Mouse (Mus musculus) neural tube, embryonic 14.5 days (tissue): ENCODE measurements around the gene Ms4a4d. TPM values are rescaled to one million over a fixed set of nuclear protein-coding genes. Genes with fewer than 3 reads are reported as not detected.
A peak's percentile ranks its signal among the peaks of the same experiment; 100 is the strongest.
"Not testable (repeated sequence)": the region's sequence is repeated elsewhere in the genome, so short reads cannot be mapped to it uniquely, and the experiment has no call there.

Experiments
- ATAC-seq: fragments of 200-750 bp; cut with Nextera tagmentation; 2 replicates; pipeline ENCODE4 v1.8.0; 2017; ENCODE audit warnings: low read depth, mild to moderate bottlenecking, moderate TSS enrichment, moderate library complexity
- H3K27ac ChIP-seq: fragments of 300-500 bp; sonication (generic); 2 replicates; pipeline ENCODE4 v1.5.1; 2014; ENCODE audit warnings: low read depth, mild to moderate bottlenecking, control low read depth, low read length, moderate library complexity, mixed read lengths
- H3K27me3 ChIP-seq: fragments of 300-500 bp; sonication (generic); 2 replicates; pipeline ENCODE4 v1.6.1; 2014; ENCODE audit warnings: low read length; ENCODE audit not compliant: control insufficient read depth, insufficient read depth
- H3K36me3 ChIP-seq: fragments of 300-500 bp; sonication (generic); 2 replicates; pipeline ENCODE4 v1.6.1; 2014; ENCODE audit warnings: low read length, mixed read lengths; ENCODE audit not compliant: control insufficient read depth, insufficient read depth
- H3K4me1 ChIP-seq: fragments of 300-500 bp; sonication (generic); 2 replicates; pipeline ENCODE4 v1.6.1; 2014; ENCODE audit warnings: low read length; ENCODE audit not compliant: control insufficient read depth, insufficient read depth
- H3K4me2 ChIP-seq: fragments of 300-500 bp; sonication (generic); 2 replicates; pipeline ENCODE4 v1.6.1; 2014; ENCODE audit warnings: mild to moderate bottlenecking, low read depth, low read length, control low read depth
- H3K4me3 ChIP-seq: fragments of 300-500 bp; sonication (generic); 2 replicates; pipeline ENCODE4 v1.5.1; 2014; ENCODE audit warnings: low read depth, low read length, control low read depth, mixed read lengths
- H3K9ac ChIP-seq: fragments of 300-500 bp; sonication (generic); replicated peaks from 2 replicates; pipeline ENCODE4 v1.6.1; 2014; ENCODE audit warnings: low read depth, mild to moderate bottlenecking, control low read depth, low read length, mixed read lengths
- H3K9me3 ChIP-seq: fragments of 300-500 bp; sonication (generic); 2 replicates; pipeline ENCODE4 v1.6.1; 2016; ENCODE audit warnings: low read length; ENCODE audit not compliant: control insufficient read depth
- WGBS: fragments of 180-500 bp; shearing (Covaris S2); extraction: QIAGEN DNeasy Blood & Tissue Kit; methylation state at CpG from one replicate; pipeline ENCODE4 v1.1.7; 2014; 5-methylcytosine and 5-hydroxymethylcytosine counted together
- polyA plus RNA-seq: library from polyadenylated mRNA; unstranded; fragments of >200 nt; fragmentation: Nextera tagmentation; extraction: Ambion mirVana; gene quantifications from 2 replicates; pipeline ENCODE4 v1.2.1, GENCODE M21; 2014

Gene Ms4a4d
- polyA plus RNA-seq, 1 experiment from 2014 or later, result 0.17 TPM

DNA sequence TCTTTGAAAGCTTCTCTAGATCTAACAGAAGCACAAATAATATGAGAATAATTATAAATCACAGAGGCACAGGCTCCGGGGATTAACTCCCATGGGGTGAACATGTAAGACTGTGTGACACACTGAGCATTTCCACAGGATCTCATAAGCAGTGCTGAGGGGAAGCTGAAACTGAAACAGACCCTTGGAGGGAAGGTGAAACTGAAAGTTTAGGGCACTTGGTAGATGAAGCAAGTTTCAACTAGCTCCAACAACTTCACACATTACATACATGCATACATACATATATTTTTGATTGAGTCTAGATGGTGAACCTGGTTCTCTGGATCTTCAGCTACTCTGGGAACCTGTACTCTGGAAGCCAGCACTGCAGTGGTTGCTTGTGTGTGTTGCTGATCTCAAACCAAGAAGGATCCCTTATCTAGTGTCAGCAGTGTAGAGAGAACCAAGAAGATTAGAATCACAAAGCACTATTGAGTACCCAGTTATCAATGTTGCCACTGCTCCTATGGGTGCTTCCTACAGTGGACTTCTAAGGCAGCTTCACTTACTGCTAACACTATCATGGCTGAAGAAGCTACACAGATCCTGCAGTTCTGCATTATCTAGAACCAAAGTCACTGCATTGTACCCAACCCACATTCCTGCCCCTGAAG is 3.7 kb downstream of the Ms4a4d start:
- not testable (repeated sequence) for H3K4me3 ChIP-seq, H3K27me3 ChIP-seq, H3K27ac ChIP-seq, H3K9me3 ChIP-seq, H3K4me2 ChIP-seq, H3K36me3 ChIP-seq, H3K9ac ChIP-seq, ATAC-seq, H3K4me1 ChIP-seq
- 80% methylated on average over 1 of the region's 1 CpGs for WGBS

- not testable (repeated sequence) for H3K9ac ChIP-seq, H3K9me3 ChIP-seq, H3K27ac ChIP-seq, H3K4me2 ChIP-seq, H3K27me3 ChIP-seq, H3K36me3 ChIP-seq, ATAC-seq, H3K4me3 ChIP-seq, H3K4me1 ChIP-seq
- WGBS, result 92% methylated on average over 2 of the region's 2 CpGs
Measured at GRCm38 (mm10) chr19:11544383-11544782, 7.8 kb downstream of the Ms4a4d start.

DNA sequence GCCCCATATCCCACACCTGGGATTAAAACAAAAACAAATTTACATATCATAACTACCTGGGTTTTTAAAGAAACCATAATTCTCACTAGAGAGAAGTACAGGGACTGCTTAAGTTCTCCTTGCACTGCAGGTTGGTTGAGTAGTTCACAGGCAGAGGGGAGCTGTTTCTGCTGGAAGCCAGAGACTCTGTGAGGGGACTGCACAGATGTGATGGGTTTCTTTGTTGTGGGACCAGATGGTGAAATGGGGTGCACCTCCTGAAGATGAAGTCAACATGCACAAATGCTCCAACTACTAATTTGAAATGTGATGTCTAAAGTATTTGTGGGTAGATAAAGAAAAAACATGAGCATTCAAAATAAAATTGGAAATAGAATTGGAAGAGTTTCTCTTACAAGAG is 11.3 kb downstream of the Ms4a4d start:
- H3K9me3 ChIP-seq, result no peaks in the 10 kb centered on the region
- no peaks in the 10 kb centered on the region for H3K36me3 ChIP-seq
- H3K4me1 ChIP-seq, result no peaks in the 10 kb centered on the region
- H3K27ac ChIP-seq, result no peak overlapping the region
- H3K27me3 ChIP-seq, result no peaks in the 10 kb centered on the region
- ATAC-seq, result no peak
- H3K9ac ChIP-seq, result no peak overlapping the region
- H3K4me2 ChIP-seq, result no peak overlapping the region
- H3K4me3 ChIP-seq, result no peak overlapping the region

DNA sequence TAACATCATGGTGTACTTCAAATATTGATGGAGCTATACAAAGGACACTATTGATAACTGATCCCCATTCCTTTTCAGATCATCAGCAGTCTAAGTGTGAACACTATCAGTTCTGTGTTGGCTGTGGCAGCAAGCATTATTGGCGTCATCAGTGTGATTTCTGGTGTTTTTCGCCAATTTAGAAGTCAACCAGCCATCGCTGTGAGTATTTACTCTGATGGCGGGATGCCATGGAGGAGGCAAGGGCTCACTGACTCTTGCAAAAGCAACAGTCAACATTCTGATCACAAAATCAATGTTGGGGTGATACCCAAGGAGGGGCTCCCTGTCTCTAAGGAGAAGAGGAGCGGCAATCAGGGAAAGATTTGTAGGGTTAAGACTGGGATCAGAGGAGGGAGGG is 18.1 kb downstream of the Ms4a4d start:
- ATAC-seq, result no peak
- WGBS, result 93% methylated on average over 5 of the region's 5 CpGs

DNA sequence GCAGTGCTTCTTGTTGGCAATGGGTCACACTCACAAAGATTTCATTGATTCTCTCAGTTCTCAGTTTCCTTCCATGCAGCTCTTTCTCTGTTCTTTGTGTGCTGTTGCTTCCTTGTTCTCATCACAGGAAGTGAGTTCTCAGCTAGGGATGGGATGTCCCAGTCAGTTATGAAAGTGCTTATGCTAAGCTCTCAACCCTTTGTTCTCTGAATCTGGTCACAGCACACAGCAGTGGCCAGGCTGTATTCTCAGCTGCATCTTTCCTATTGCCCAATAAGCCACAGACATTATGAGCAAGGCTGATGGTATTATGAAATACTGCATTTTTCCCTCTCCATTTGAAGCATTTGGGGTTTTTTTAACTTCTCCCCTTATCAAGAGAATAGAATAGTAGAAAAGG is 23.0 kb downstream of the Ms4a4d start:
- not testable (repeated sequence) for H3K4me3 ChIP-seq, H3K27ac ChIP-seq, H3K9me3 ChIP-seq, H3K36me3 ChIP-seq, H3K4me1 ChIP-seq, H3K27me3 ChIP-seq, H3K9ac ChIP-seq, H3K4me2 ChIP-seq, ATAC-seq

More for the DNA sequence above, 18.1 kb downstream of the Ms4a4d start:
- Histone ChIP-seq H3K9me3 (no peaks in the 10 kb centered on the region), H3K4me2 (no peak overlapping the region), H3K27me3 (no peaks in the 10 kb centered on the region), H3K9ac (no peak overlapping the region), H3K4me3 (no peak overlapping the region), H3K36me3 (no peaks in the 10 kb centered on the region), H3K27ac (no peak overlapping the region), H3K4me1 (no peaks in the 10 kb centered on the region)

DNA sequence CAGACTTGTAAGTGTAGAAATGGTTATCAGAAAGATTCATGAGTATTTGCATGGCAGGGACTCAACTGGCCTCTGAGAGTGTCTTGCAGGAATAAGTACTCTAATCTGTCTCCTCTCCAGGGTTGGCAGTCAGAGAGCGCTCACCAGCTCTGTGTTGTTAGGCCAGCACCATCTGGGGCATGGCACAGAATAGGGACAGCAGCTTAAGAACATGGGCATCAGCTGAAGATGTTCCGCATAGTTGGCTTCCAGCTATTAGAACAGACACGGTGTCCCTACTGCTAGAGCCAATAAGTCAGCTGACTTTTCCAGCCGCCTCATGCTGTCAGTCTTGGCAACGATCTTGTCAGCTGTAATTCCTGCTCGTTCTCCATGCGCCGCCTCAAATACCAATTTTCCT is 38.4 kb downstream of the Ms4a4d start:
- Histone ChIP-seq H3K9me3 (no peaks in the 10 kb centered on the region), H3K27me3 (no peaks in the 10 kb centered on the region), H3K4me1 (no peaks in the 10 kb centered on the region), H3K4me3 (no peak overlapping the region), H3K27ac (no peak overlapping the region), H3K36me3 (no peaks in the 10 kb centered on the region), H3K4me2 (no peak overlapping the region), H3K9ac (no peak overlapping the region)
- peak; percentile 49; the same call in 1 of the 2 replicates for ATAC-seq
- WGBS, result 83% methylated on average over 8 of the region's 8 CpGs

GRCm38 (mm10) chr19:11589205-11589604 is 52.6 kb downstream of the Ms4a4d start:
- ATAC-seq, result no peak
- no peak overlapping the region for H3K27ac ChIP-seq
- no peak overlapping the region for H3K4me3 ChIP-seq
- H3K4me1 ChIP-seq, result no peaks in the 10 kb centered on the region
- no peak overlapping the region for H3K4me2 ChIP-seq
- no peak overlapping the region for H3K9ac ChIP-seq
- 77% methylated on average over 4 of the region's 4 CpGs for WGBS
- H3K9me3 ChIP-seq, result no peaks in the 10 kb centered on the region
- no peaks in the 10 kb centered on the region for H3K36me3 ChIP-seq
- H3K27me3 ChIP-seq, result no peaks in the 10 kb centered on the region

- no peak overlapping the region for H3K27ac ChIP-seq
- H3K9me3 ChIP-seq, result no peaks in the 10 kb centered on the region
- H3K4me1 ChIP-seq, result no peaks in the 10 kb centered on the region
- no peaks in the 10 kb centered on the region for H3K36me3 ChIP-seq
- H3K4me3 ChIP-seq, result no peak overlapping the region
- ATAC-seq, result no peak
- 81% methylated on average over 2 of the region's 2 CpGs for WGBS
- H3K4me2 ChIP-seq, result no peak overlapping the region
- no peak overlapping the region for H3K9ac ChIP-seq
- no peaks in the 10 kb centered on the region for H3K27me3 ChIP-seq
Measured at GRCm38 (mm10) chr19:11589891-11590449, 53.4 kb downstream of the Ms4a4d start.

DNA sequence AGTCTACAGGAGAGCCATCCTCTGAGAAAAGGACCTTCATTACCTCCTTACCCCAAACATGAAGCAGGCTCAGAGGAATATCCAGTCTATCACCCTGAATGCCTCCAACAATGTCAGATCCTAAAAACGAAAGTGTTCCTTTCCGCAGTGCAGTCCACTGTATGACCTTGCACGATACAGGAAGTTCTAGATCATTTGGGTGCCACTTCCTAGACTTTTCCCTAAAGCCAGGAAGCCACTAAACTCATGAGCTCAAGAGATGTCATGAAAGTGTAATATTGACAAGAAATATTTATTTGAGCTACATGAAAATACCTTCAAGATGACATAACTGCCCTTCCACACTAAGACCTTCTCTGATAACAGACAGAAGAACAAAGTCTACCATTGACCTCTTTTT is 64.7 kb downstream of the Ms4a4d start:
- no peak overlapping the region for H3K9ac ChIP-seq
- H3K4me1 ChIP-seq, result no peaks in the 10 kb centered on the region
- no peaks in the 10 kb centered on the region for H3K9me3 ChIP-seq
- ATAC-seq, result no peak
- no peaks in the 10 kb centered on the region for H3K36me3 ChIP-seq
- no peak overlapping the region for H3K27ac ChIP-seq
- no peaks in the 10 kb centered on the region for H3K27me3 ChIP-seq
- WGBS, result 91% methylated on average over 3 of the region's 3 CpGs
- no peak overlapping the region for H3K4me3 ChIP-seq
- no peak overlapping the region for H3K4me2 ChIP-seq
